Mouse (Mus musculus) heart, embryonic 15.5 days (tissue): ENCODE data around the gene Gm28551. TPM values are rescaled to one million over a fixed set of nuclear protein-coding genes. Genes with fewer than 3 reads are reported as not detected.

Experiments used
- polyA plus RNA-seq: library from polyadenylated mRNA; unstranded; fragments of >200 nt; fragmentation: Nextera tagmentation; extraction: Ambion mirVana; gene quantifications from 2 replicates; pipeline ENCODE4 v1.2.1, GENCODE M21; 2015

Gene Gm28551
- polyA plus RNA-seq, 1 experiment from 2014 or later, result 0.40 TPM

Other genes starting within 250 kb of the Gm28551 start
- gene 1700019A02Rik, start 165.0 kb downstream of the Gm28551 start, polyA plus RNA-seq, result not detected in 2 replicates
- gene Pms1, start 55.6 kb downstream of the Gm28551 start, polyA plus RNA-seq, result 8.1 and 10.2 TPM in 2 replicates
- 23.0 and 26.8 TPM in 2 replicates for gene Ormdl1, start 55.6 kb downstream of the Gm28551 start, polyA plus RNA-seq
- 0.25 TPM in 1 of 2 replicates, not detected in the other for gene Gm28778, start 55.6 kb downstream of the Gm28551 start, polyA plus RNA-seq
- 22.5 and 25.6 TPM in 2 replicates for gene Osgepl1, start 39.0 kb downstream of the Gm28551 start, polyA plus RNA-seq
- 6.1 TPM in 1 of 2 replicates, not detected in the other for gene Asdurf, start within 50 bp of the Gm28551 start, polyA plus RNA-seq
- 52.8 and 54.6 TPM in 2 replicates for gene Asnsd1, start 85 bp upstream of the Gm28551 start, polyA plus RNA-seq